21 mouse cellular contexts compared by ENCODE assay signal in the genomic region with DNA sequence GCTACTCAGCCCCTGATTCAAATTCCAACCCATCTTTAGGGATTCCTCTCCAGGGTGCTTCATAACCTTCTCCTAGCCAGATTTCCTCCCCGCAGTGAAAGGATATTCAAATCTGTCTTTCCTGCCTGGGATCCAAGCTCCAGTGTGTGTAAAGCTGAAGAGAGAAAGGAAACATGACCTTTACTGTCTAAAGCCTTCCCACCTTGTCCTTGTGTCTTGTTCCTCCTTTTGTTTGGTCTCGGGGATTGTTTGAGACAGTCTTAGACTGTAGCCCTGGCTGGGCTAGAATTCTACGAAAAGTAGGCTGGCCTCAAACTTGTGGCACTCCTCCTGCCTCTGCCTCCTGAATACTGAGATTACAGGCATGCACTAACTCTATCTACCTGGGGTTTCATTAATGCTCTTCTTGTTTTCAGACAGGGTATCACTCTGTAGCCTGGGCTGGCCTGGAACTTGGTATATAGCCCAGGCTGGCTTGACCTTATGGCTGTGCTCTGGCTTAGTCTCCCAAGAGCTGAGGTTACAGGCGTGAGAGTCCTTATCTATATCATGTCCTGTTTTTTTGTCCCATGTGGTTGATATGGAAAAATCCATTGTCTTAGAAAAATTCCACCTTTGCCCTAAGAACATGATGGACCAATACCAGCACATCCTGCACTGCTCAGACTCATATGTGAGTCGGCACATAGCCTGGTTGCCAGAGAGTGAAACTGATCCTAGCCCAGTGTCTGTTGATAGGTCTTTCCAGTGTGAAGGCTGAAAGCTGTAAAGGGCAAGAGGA. TPM values are rescaled to one million over a fixed set of nuclear protein-coding genes. Genes with fewer than 3 reads are reported as not detected.
A peak's percentile ranks its signal among the peaks of the same experiment; 100 is the strongest.
DNase-seq lines count a peak whose midpoint lies in the region; ATAC-seq and TF ChIP-seq lines count a peak whose summit lies in the region.
"Had no signal": no experiment of that assay in that cellular context is flagged by ENCODE, and none has a peak within 500 bp of the region (broad histone marks: within the 10 kb centered on the region; RNA-seq: fewer than 3 reads in every experiment).

No protein-coding gene starts in this region.

- peak overlapping the region; percentile 23; the same call in 1 of the 2 replicates for H3K4me3 ChIP-seq in E14TG2a.4 (replicated peaks; ENCODE audit: low read length)
- no peak overlapping the region for H3K4me3 ChIP-seq in heart, postnatal 0 days (ENCODE audit: low read depth, low read length)
- H3K4me3 ChIP-seq in hindbrain, embryonic 10.5 days: no peak overlapping the region
- H3K4me3 ChIP-seq: forebrain, embryonic 12.5 days; limb, embryonic 12.5 days; stomach, embryonic 15.5 days had no signal

- DNase-seq in heart, adult 9 months (ENCODE audit: low spot score in 2 of 2): peak; percentile 24 to 45
- no peak for DNase-seq in heart, postnatal 4 days
- peak; percentile 25 for DNase-seq in NIH3T3 (ENCODE audit: low read depth)
- DNase-seq in heart, postnatal 0 days (ENCODE audit: low spot score): no peak
- DNase-seq in hindbrain, embryonic 10.5 days (ENCODE audit: low spot score): no peak
- DNase-seq: cerebellum, adult 9-11 months; gastrocnemius, postnatal 14 days; lung, adult 18-20 months; lung, postnatal 14 days; right cerebral cortex, postnatal 14 days; thymus, adult 18-20 months; thymus, postnatal 4 days had no signal

- TF ChIP-seq EP300 in heart, postnatal 0 days (IDR thresholded peaks at IDR 0.05; ENCODE audit: low read depth): no peak

- TF ChIP-seq CTCF in E14TG2a.4 (conservative IDR thresholded peaks at IDR 0.05; ENCODE audit: low read length): no peak
- no peak for TF ChIP-seq CTCF in heart, postnatal 0 days (IDR thresholded peaks at IDR 0.05; ENCODE audit: low read depth)

- H3K27me3 ChIP-seq in E14TG2a.4 (ENCODE audit: insufficient read depth, low read length): no peaks in the 10 kb centered on the region
- H3K27me3 ChIP-seq in heart, postnatal 0 days (ENCODE audit: control insufficient read depth, insufficient read depth, low read length): no peaks in the 10 kb centered on the region
- H3K27me3 ChIP-seq in hindbrain, embryonic 10.5 days (ENCODE audit: insufficient read depth, poor library complexity, severe bottlenecking): no peaks in the 10 kb centered on the region
- H3K27me3 ChIP-seq: limb, embryonic 12.5 days; stomach, embryonic 15.5 days had no signal

- no peak overlapping the region for H3K4me2 ChIP-seq in heart, postnatal 0 days (ENCODE audit: low read depth, low read length)
- H3K4me2 ChIP-seq: forebrain, embryonic 12.5 days; limb, embryonic 12.5 days; stomach, embryonic 15.5 days had no signal

- peak overlapping the region; percentile 56 for H3K27ac ChIP-seq in heart, postnatal 0 days (ENCODE audit: low read depth)
- no peak overlapping the region for H3K27ac ChIP-seq in hindbrain, embryonic 10.5 days
- H3K27ac ChIP-seq: forebrain, embryonic 12.5 days; hindbrain, postnatal 0 days; limb, embryonic 12.5 days; stomach, embryonic 15.5 days had no signal

- H3K9ac ChIP-seq in heart, postnatal 0 days (replicated peaks; ENCODE audit: low read depth, low read length): no peak overlapping the region
- H3K9ac ChIP-seq: forebrain, embryonic 12.5 days; limb, embryonic 12.5 days; stomach, embryonic 15.5 days had no signal

- ATAC-seq in heart, postnatal 0 days (ENCODE audit: insufficient read depth, low read depth): peak; percentile 59
- ATAC-seq in megakaryocyte, adult 5-6 weeks (ENCODE audit: poor library complexity, severe bottlenecking): no peak
- ATAC-seq: hindbrain, postnatal 0 days; intestine, postnatal 0 days; midbrain, embryonic 16.5 days had no signal

- no peaks in the 10 kb centered on the region for H3K36me3 ChIP-seq in E14TG2a.4 (ENCODE audit: insufficient read depth, low read length)
- H3K36me3 ChIP-seq in heart, postnatal 0 days (replicated peaks; ENCODE audit: control insufficient read depth, insufficient read depth, low read length): peaks cover 35% of the 10 kb centered on the region
- H3K36me3 ChIP-seq in hindbrain, embryonic 10.5 days: 0 out of 2 replicates have a peak, but pooled peaks cover under 1% of the 10 kb centered on the region
- H3K36me3 ChIP-seq: forebrain, embryonic 12.5 days; G1E; stomach, embryonic 15.5 days had no signal

- 65% methylated on average over 5 of the region's 5 CpGs for WGBS in heart, postnatal 0 days
- WGBS in hindbrain, embryonic 10.5 days: 84% methylated on average over 5 of the region's 5 CpGs

- no peaks in the 10 kb centered on the region for H3K9me3 ChIP-seq in E14TG2a.4 (ENCODE audit: low read length)
- no peaks in the 10 kb centered on the region for H3K9me3 ChIP-seq in heart, postnatal 0 days (replicated peaks; ENCODE audit: control insufficient read depth, low read length)
- no peaks in the 10 kb centered on the region for H3K9me3 ChIP-seq in hindbrain, embryonic 10.5 days
- H3K9me3 ChIP-seq: forebrain, embryonic 12.5 days; limb, embryonic 12.5 days; stomach, embryonic 15.5 days had no signal

- peaks cover 68% of the 10 kb centered on the region for H3K4me1 ChIP-seq in E14TG2a.4 (replicated peaks; ENCODE audit: low read depth, low read length)
- H3K4me1 ChIP-seq in heart, postnatal 0 days (ENCODE audit: control insufficient read depth, insufficient read depth): no peaks in the 10 kb centered on the region
- peaks cover 1% of the 10 kb centered on the region; the same call in 1 of the 2 replicates for H3K4me1 ChIP-seq in hindbrain, embryonic 10.5 days (replicated peaks)
- H3K4me1 ChIP-seq: forebrain, embryonic 12.5 days; limb, embryonic 12.5 days; stomach, embryonic 15.5 days had no signal

RNA-seq across cellular contexts. Expression of a gene that starts 22.9 kb away (rescaled TPM):
- 100 to 1,000 TPM; 160 TPM for total RNA-seq in heart, postnatal 4 days (2021)
- total RNA-seq in heart, postnatal 0 days (2014; rRNA removed; ENCODE audit: low replicate concordance): 64.1 and 65.5 TPM in 2 replicates
- 33.8 and 37.7 TPM in 2 replicates for polyA plus RNA-seq in heart, postnatal 0 days (2015; fragmentation: Nextera tagmentation; extraction: Ambion mirVana)
- polyA plus RNA-seq in hindbrain, embryonic 10.5 days (2016; fragmentation: Nextera tagmentation; extraction: Ambion mirVana): 30.2 and 31.8 TPM in 2 replicates
- total RNA-seq in megakaryocyte, adult 5-6 weeks (2015): 0.18 and 0.27 TPM in 2 replicates
- 0.28 TPM in 1 of 2 replicates, not detected in the other for total RNA-seq in megakaryocyte, adult 5-6 weeks (2017)
- polyA plus RNA-seq: G1E had no signal

Comparison
In these comparisons a context has a peak if more than half of its experiments do, and no peak if none do; other contexts are left out.
1. DNase-seq: peak in heart, adult 9 months (2 of 2) and NIH3T3 (single experiment); none in heart, postnatal 4 days (single experiment), heart, postnatal 0 days (single experiment) and hindbrain, embryonic 10.5 days (single experiment).
2. RNA of a gene that starts 22.9 kb away (total RNA-seq): 160 TPM in heart, postnatal 4 days and 64.1 to 65.5 TPM in heart, postnatal 0 days; 0.18 to 0.28 TPM in megakaryocyte, adult 5-6 weeks; every median in the first group is over 10 times any median in the second.